In genomic region chr1:31142288-31143094, GRCm38 (mm10) we compare ENCODE assay signal across 20 mouse cellular contexts. TPM values are rescaled to one million over a fixed set of nuclear protein-coding genes. Genes with fewer than 3 reads are reported as not detected.
DNase-seq lines count a peak whose midpoint lies in the region; ATAC-seq lines count a peak whose summit lies in the region.
"Had no signal": no experiment of that assay in that cellular context is flagged by ENCODE, and none has a peak within 500 bp of the region (broad histone marks: within the 10 kb centered on the region; RNA-seq: fewer than 3 reads in every experiment).

No protein-coding gene starts in this region.

- no peaks in the 10 kb centered on the region for H3K36me3 ChIP-seq in embryonic facial prominence, embryonic 13.5 days
- no peaks in the 10 kb centered on the region for H3K36me3 ChIP-seq in embryonic facial prominence, embryonic 10.5 days (replicated peaks)
- no peaks in the 10 kb centered on the region for H3K36me3 ChIP-seq in kidney, embryonic 16.5 days (ENCODE audit: insufficient read depth, low read length)
- no peaks in the 10 kb centered on the region for H3K36me3 ChIP-seq in midbrain, embryonic 14.5 days (ENCODE audit: control insufficient read depth, insufficient read depth, low read length)
- no peaks in the 10 kb centered on the region for H3K36me3 ChIP-seq in midbrain, embryonic 11.5 days (ENCODE audit: control insufficient read depth, insufficient read depth, low read length)
- H3K36me3 ChIP-seq: midbrain, embryonic 12.5 days; neural tube, embryonic 13.5 days had no signal

- 34% methylated on average over 8 of the region's 8 CpGs for WGBS in embryonic facial prominence, embryonic 13.5 days
- 73% methylated on average over 8 of the region's 8 CpGs for WGBS in embryonic facial prominence, embryonic 10.5 days
- 51% methylated on average over 8 of the region's 8 CpGs for WGBS in kidney, embryonic 16.5 days
- WGBS in midbrain, embryonic 14.5 days = 67% methylated on average over 8 of the region's 8 CpGs
- 74% methylated on average over 8 of the region's 8 CpGs for WGBS in midbrain, embryonic 11.5 days

- peak overlapping the region; percentile 22 for H3K4me2 ChIP-seq in embryonic facial prominence, embryonic 13.5 days
- no peak overlapping the region for H3K4me2 ChIP-seq in kidney, embryonic 16.5 days (replicated peaks; ENCODE audit: low read depth, low read length)
- H3K4me2 ChIP-seq in midbrain, embryonic 14.5 days (ENCODE audit: low read length) = no peak overlapping the region
- no peak overlapping the region for H3K4me2 ChIP-seq in midbrain, embryonic 11.5 days
- H3K4me2 ChIP-seq: midbrain, embryonic 12.5 days; neural tube, embryonic 13.5 days had no signal

- no peak overlapping the region for H3K27ac ChIP-seq in embryonic facial prominence, embryonic 13.5 days
- no peak overlapping the region for H3K27ac ChIP-seq in embryonic facial prominence, embryonic 10.5 days (replicated peaks)
- no peak overlapping the region for H3K27ac ChIP-seq in kidney, embryonic 16.5 days (ENCODE audit: low read length)
- no peak overlapping the region for H3K27ac ChIP-seq in midbrain, embryonic 14.5 days (replicated peaks; ENCODE audit: low read depth, low read length)
- H3K27ac ChIP-seq in midbrain, embryonic 11.5 days (ENCODE audit: low read depth, low read length) = no peak overlapping the region
- H3K27ac ChIP-seq: liver, embryonic 14.5 days; midbrain, embryonic 12.5 days; neural tube, embryonic 13.5 days had no signal

- no peak for DNase-seq in embryonic facial prominence, embryonic 10.5 days (ENCODE audit: low spot score)
- no peak for DNase-seq in kidney, postnatal 14 days
- peak; percentile 32 for DNase-seq in midbrain, embryonic 14.5 days
- DNase-seq in midbrain, embryonic 11.5 days (ENCODE audit: low spot score, missing footprints) = no peak
- DNase-seq in cerebellum, postnatal 14 days = no peak
- no peak for DNase-seq in gastrocnemius, adult 18-20 months (ENCODE audit: low spot score)
- DNase-seq: adrenal gland, adult 2 months; cerebellum, adult 9-11 months; kidney, postnatal 36 days; thymus, postnatal 14 days had no signal

- no peaks in the 10 kb centered on the region for H3K9me3 ChIP-seq in embryonic facial prominence, embryonic 13.5 days
- H3K9me3 ChIP-seq in embryonic facial prominence, embryonic 10.5 days = no peaks in the 10 kb centered on the region
- H3K9me3 ChIP-seq in kidney, embryonic 16.5 days (ENCODE audit: low read length) = no peaks in the 10 kb centered on the region
- no peaks in the 10 kb centered on the region for H3K9me3 ChIP-seq in midbrain, embryonic 14.5 days (ENCODE audit: control insufficient read depth, low read length)
- H3K9me3 ChIP-seq in midbrain, embryonic 11.5 days (ENCODE audit: control insufficient read depth, low read length) = no peaks in the 10 kb centered on the region
- H3K9me3 ChIP-seq: midbrain, embryonic 12.5 days; neural tube, embryonic 13.5 days had no signal

- no peaks in the 10 kb centered on the region for H3K27me3 ChIP-seq in embryonic facial prominence, embryonic 13.5 days
- H3K27me3 ChIP-seq in embryonic facial prominence, embryonic 10.5 days (replicated peaks; ENCODE audit: low read depth, poor library complexity, severe bottlenecking) = no peaks in the 10 kb centered on the region
- no peaks in the 10 kb centered on the region for H3K27me3 ChIP-seq in kidney, embryonic 16.5 days (ENCODE audit: insufficient read depth, low read length)
- no peaks in the 10 kb centered on the region for H3K27me3 ChIP-seq in midbrain, embryonic 14.5 days (ENCODE audit: control insufficient read depth, insufficient read depth, low read length)
- no peaks in the 10 kb centered on the region for H3K27me3 ChIP-seq in midbrain, embryonic 11.5 days (ENCODE audit: control insufficient read depth, insufficient read depth, low read length)
- H3K27me3 ChIP-seq: midbrain, embryonic 12.5 days; neural tube, embryonic 13.5 days had no signal

- no peak for ATAC-seq in embryonic facial prominence, embryonic 13.5 days (ENCODE audit: insufficient number of reproducible peaks, insufficient read depth, low FRiP score, low TSS enrichment, low read depth)
- ATAC-seq in kidney, embryonic 16.5 days (ENCODE audit: low FRiP score, low TSS enrichment) = no peak
- ATAC-seq in midbrain, embryonic 14.5 days (ENCODE audit: low FRiP score, low TSS enrichment) = no peak
- ATAC-seq in midbrain, embryonic 11.5 days (ENCODE audit: low FRiP score) = no peak

- H3K4me1 ChIP-seq in embryonic facial prominence, embryonic 13.5 days = peaks cover 6% of the 10 kb centered on the region
- H3K4me1 ChIP-seq in embryonic facial prominence, embryonic 10.5 days = no peaks in the 10 kb centered on the region
- no peaks in the 10 kb centered on the region for H3K4me1 ChIP-seq in kidney, embryonic 16.5 days (ENCODE audit: insufficient read depth, low read length)
- no peaks in the 10 kb centered on the region for H3K4me1 ChIP-seq in midbrain, embryonic 14.5 days (ENCODE audit: control insufficient read depth, insufficient read depth, low read length)
- H3K4me1 ChIP-seq in midbrain, embryonic 11.5 days (ENCODE audit: control insufficient read depth, insufficient read depth, low read length) = no peaks in the 10 kb centered on the region
- H3K4me1 ChIP-seq: midbrain, embryonic 12.5 days; neural tube, embryonic 13.5 days had no signal

- no peak overlapping the region for H3K4me3 ChIP-seq in embryonic facial prominence, embryonic 13.5 days
- H3K4me3 ChIP-seq in embryonic facial prominence, embryonic 10.5 days = no peak overlapping the region
- H3K4me3 ChIP-seq in kidney, embryonic 16.5 days (ENCODE audit: low read length) = no peak overlapping the region
- no peak overlapping the region for H3K4me3 ChIP-seq in midbrain, embryonic 14.5 days (replicated peaks; ENCODE audit: low read depth, low read length)
- H3K4me3 ChIP-seq in midbrain, embryonic 11.5 days (ENCODE audit: low read depth, low read length) = no peak overlapping the region
- H3K4me3 ChIP-seq: midbrain, embryonic 12.5 days; neural tube, embryonic 13.5 days had no signal

- H3K9ac ChIP-seq in embryonic facial prominence, embryonic 13.5 days = no peak overlapping the region
- H3K9ac ChIP-seq in kidney, embryonic 16.5 days (replicated peaks; ENCODE audit: low read length) = 0 out of 2 replicates have a peak overlapping the region, but pooled peaks have one; percentile 3
- no peak overlapping the region for H3K9ac ChIP-seq in midbrain, embryonic 14.5 days (replicated peaks; ENCODE audit: low read length)
- H3K9ac ChIP-seq in midbrain, embryonic 11.5 days (ENCODE audit: low read length) = no peak overlapping the region
- H3K9ac ChIP-seq: liver, embryonic 14.5 days; midbrain, embryonic 12.5 days; neural tube, embryonic 13.5 days had no signal

RNA-seq across cellular contexts. Expression of gene Lgsn, which starts 33.7 kb away (rescaled TPM):
- not detected in 2 replicates for polyA plus RNA-seq in embryonic facial prominence, embryonic 13.5 days (2015; fragmentation: Nextera tagmentation; extraction: Ambion mirVana)
- polyA plus RNA-seq in embryonic facial prominence, embryonic 10.5 days (2016; fragmentation: Nextera tagmentation; extraction: Ambion mirVana) = not detected in 2 replicates
- not detected in 2 replicates for polyA plus RNA-seq in kidney, embryonic 16.5 days (2015; fragmentation: Nextera tagmentation; extraction: Ambion mirVana)
- not detected in 2 replicates for polyA plus RNA-seq in midbrain, embryonic 14.5 days (2014; fragmentation: Nextera tagmentation; extraction: Ambion mirVana)
- not detected in 2 replicates for polyA plus RNA-seq in midbrain, embryonic 11.5 days (2014; fragmentation: Nextera tagmentation; extraction: Ambion mirVana)
- total RNA-seq in gastrocnemius, adult 18-20 months (2021) = not detected
- total RNA-seq: adrenal gland, adult 2 months; layer of hippocampus, postnatal 14 days; left cerebral cortex, postnatal 25 days had no signal
- polyA plus RNA-seq: adrenal gland, adult 2 months; forebrain, embryonic 11.5 days; liver, embryonic 14.5 days; midbrain, embryonic 12.5 days; neural tube, embryonic 13.5 days; small intestine, adult 2 months; stomach, embryonic 14.5 days had no signal
